Mouse (Mus musculus): ENCODE measurements around the gene Sppl2a. TPM values are rescaled to one million over a fixed set of nuclear protein-coding genes. Genes with fewer than 3 reads are reported as not detected.
"Not testable (repeated sequence)": the region's sequence is repeated elsewhere in the genome, so short reads cannot be mapped to it uniquely, and the experiment has no call there.

Sppl2a gene
- 20.8 and 25.0 TPM in 2 replicates for polyA plus RNA-seq (2012; rRNA removed)

DNA sequence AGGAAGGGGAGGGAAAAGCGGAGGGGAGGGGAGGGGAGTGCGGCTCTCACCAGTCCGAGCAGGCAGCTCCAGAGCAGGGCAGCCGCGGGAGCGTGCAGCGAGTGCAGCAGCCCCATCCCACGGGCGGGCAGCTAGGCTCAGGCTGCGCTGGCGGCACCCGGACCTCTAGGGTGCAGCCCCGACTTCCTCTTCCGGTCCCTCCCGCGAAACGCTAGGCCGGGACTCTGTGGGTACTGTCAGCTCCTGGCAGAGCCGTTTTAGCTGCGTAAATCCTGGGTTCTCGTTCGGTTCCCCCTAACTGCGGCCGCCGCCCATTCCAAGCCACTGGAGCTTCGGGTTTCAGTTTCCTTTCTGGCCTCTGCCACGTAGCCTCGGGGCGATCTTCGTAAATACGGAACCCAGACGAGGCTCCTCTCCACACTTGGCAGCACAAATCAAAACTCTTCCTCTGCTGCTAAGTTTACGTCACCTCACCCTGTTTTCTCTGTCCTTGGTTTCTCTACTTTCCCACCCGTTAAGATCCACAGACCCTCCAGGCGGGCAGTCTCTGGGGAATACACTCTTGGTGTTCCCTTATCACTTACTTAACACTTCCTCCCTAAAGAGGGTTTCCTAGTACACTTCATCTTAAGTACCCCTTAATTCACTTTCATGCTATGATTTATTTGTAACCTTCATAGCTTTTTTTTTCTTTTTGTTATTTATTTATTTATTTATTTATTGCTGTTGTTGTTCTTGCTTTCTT lies at the start of gene Sppl2a:
Sppl2a (minus strand) TSS at position 339 of the 745 bp plus-strand sequence.
- DNase-seq (ENCODE audit: extremely low spot score in 1 of 2, low spot score in 1 of 2): peak; percentile 76 to 89

GRCm38 (mm10) chr2:126977428-126977827 lies 44.4 kb upstream of the Sppl2a start:
- DNase-seq (ENCODE audit: extremely low spot score in 1 of 2, low spot score in 1 of 2): no peak

- DNase-seq (ENCODE audit: extremely low spot score in 1 of 2, low spot score in 1 of 2): no peak
Measured at GRCm38 (mm10) chr2:126961696-126962095, 28.7 kb upstream of the Sppl2a start.

DNA sequence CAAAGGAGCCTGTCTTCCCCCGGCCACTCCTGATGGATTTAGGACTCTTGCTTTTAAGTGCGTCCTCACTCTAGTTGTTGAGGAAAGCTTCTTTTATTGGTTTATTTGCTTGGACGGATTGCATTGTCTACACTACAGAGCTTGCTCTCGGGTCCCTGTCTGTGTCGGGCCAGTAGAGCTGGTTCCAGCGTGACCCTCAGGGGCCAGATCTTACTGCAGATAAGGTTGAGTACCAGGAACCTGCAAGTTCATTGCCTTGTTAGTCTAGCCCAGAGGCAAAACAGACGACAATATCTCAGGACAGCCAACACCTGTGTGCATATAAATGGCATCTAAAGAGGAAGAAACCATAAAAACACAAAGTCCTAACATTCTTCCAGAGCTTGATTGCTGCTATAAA lies 22.6 kb upstream of the Sppl2a start:
- no peak for DNase-seq (ENCODE audit: extremely low spot score in 1 of 2, low spot score in 1 of 2)

GRCm38 (mm10) chr2:126951085-126951484 lies 18.1 kb upstream of the Sppl2a start:
- DNase-seq (ENCODE audit: extremely low spot score in 1 of 2, low spot score in 1 of 2): no peak

DNA sequence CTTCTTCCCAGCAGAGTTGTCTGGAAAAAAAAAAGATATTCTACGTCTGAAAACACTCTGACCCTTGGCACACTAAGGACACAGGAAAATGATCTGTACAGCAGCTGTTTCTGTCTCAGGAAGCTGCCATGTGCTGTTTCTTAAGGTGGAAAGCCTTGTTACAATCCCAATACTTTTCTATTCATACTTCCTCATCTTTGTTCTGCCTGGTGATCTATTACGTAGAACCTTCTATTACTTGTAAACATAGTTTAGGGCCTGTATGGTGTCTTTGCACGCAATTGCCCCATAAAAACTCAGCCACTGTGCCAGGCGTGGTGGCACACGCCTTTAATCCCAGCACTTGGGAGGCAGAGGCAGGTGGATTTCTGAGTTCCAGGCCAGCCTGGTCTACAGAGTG lies 17.4 kb upstream of the Sppl2a start:
- no peak for DNase-seq (ENCODE audit: extremely low spot score in 1 of 2, low spot score in 1 of 2)

DNA sequence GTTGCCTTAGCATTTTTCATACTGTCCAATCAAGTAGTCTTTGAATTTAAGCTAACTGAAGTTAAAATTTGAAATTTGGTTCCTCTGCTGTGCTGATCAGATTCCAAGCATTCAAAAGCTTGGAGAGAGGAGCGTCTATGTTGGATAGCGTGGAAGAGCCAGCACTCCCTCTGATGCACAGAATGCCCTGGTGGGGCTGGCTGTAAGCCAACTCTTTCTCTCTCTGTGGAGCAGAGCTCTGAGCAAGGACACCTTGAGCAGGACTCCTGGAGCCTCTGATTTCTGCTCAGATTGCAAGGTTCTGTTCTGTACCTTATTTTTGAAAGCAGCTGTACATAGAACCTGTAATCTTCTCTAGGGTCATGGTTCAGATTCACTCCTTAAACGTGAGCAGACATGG lies 16.8 kb upstream of the Sppl2a start:
- DNase-seq (ENCODE audit: extremely low spot score in 1 of 2, low spot score in 1 of 2): no peak

- not testable (repeated sequence) for DNase-seq (ENCODE audit: extremely low spot score in 1 of 2, low spot score in 1 of 2)
Measured at GRCm38 (mm10) chr2:126949297-126949696, 16.3 kb upstream of the Sppl2a start.

GRCm38 (mm10) chr2:126948231-126948630 lies 15.2 kb upstream of the Sppl2a start:
- DNase-seq (ENCODE audit: extremely low spot score in 1 of 2, low spot score in 1 of 2): no peak

- no peak for DNase-seq (ENCODE audit: extremely low spot score in 1 of 2, low spot score in 1 of 2)
Measured at GRCm38 (mm10) chr2:126947646-126948045, 14.6 kb upstream of the Sppl2a start.

- no peak for DNase-seq (ENCODE audit: extremely low spot score in 1 of 2, low spot score in 1 of 2)
Measured at GRCm38 (mm10) chr2:126943211-126943610, 10.2 kb upstream of the Sppl2a start.

- no peak for DNase-seq (ENCODE audit: extremely low spot score in 1 of 2, low spot score in 1 of 2)
Measured at GRCm38 (mm10) chr2:126940314-126940866, 7.4 kb upstream of the Sppl2a start.

DNA sequence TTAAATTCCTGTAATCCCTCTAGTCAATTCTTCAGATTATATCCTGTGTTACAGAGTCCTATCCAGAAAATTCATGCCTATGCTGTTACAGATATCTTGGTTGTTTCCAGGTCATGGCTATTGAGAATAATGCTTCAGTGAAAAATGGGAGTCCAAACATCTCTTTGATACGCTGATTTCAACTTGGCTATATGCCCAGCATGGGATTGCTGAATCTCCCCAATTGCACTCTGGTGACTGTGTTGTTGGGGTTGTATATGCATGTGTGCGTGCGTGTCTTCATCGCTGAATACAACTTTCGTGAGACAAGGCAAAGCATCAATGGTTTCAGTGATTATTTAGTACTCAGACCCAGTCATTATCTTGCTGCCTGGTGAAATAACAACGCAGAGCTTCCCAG lies 5.0 kb upstream of the Sppl2a start:
- DNase-seq (ENCODE audit: extremely low spot score in 1 of 2, low spot score in 1 of 2): no peak

DNA sequence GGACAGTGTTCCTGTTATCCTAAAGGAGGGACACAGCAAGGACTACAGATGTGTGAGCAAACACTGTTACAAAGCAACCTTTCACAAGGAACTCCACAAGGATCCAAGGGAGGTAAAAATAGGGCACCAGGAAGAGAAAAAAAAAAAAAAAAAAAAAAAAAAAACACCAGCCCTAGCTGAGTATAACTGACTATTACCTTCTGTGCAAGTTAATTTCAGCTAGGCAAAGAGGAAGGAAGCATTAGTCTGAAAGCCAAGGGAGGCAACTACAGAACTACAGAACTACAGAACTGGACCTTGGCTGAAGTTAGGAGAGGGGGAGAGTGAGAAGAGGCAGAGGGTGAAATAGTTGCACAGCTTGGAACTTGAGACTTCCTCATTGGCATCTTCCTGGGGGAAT lies 886 bp upstream of the Sppl2a start:
- DNase-seq (ENCODE audit: extremely low spot score in 1 of 2, low spot score in 1 of 2): no peak

DNA sequence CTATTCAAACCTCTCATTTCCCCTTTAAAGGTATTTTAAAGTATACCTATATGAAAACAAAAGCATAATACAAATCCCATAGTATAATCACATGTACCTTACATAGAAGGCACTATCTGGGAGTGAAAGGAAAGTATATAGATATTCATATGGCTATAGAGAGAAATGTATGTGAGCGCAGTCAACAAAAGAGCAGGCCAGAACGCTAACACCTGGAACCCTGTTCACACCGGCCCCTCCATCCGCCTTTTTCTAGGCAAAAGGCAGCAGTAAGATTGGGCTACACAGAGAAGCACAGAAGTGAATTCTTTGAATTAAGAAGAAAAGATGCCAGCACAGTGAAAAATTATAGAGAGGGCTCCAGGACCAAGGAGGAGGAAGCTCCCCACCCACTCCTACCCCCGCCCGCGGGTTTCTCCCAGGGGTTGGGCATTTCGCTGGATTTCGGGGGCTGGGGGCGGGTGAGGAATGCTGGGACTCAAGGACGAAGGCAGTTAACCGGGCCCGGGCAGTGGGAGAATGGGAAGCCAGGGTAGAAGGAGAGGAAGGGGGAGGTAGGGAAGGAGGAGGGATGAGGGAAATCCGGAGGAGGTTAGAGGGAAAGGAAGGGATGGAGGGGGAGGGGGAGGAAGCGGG lies 656 bp downstream of the Sppl2a start:
- no peak for DNase-seq (ENCODE audit: extremely low spot score in 1 of 2, low spot score in 1 of 2)

GRCm38 (mm10) chr2:126931784-126932183 lies 1.3 kb downstream of the Sppl2a start:
- no peak for DNase-seq (ENCODE audit: extremely low spot score in 1 of 2, low spot score in 1 of 2)

GRCm38 (mm10) chr2:126928681-126929080 lies 4.4 kb downstream of the Sppl2a start:
- DNase-seq (ENCODE audit: extremely low spot score in 1 of 2, low spot score in 1 of 2): no peak

- no peak for DNase-seq (ENCODE audit: extremely low spot score in 1 of 2, low spot score in 1 of 2)
Measured at GRCm38 (mm10) chr2:126920358-126921060, 12.5 kb downstream of the Sppl2a start.

GRCm38 (mm10) chr2:126916236-126916635 lies 16.8 kb downstream of the Sppl2a start:
- DNase-seq (ENCODE audit: extremely low spot score in 1 of 2, low spot score in 1 of 2): no peak

GRCm38 (mm10) chr2:126914096-126914495 lies 18.9 kb downstream of the Sppl2a start:
- no peak for DNase-seq (ENCODE audit: extremely low spot score in 1 of 2, low spot score in 1 of 2)

DNA sequence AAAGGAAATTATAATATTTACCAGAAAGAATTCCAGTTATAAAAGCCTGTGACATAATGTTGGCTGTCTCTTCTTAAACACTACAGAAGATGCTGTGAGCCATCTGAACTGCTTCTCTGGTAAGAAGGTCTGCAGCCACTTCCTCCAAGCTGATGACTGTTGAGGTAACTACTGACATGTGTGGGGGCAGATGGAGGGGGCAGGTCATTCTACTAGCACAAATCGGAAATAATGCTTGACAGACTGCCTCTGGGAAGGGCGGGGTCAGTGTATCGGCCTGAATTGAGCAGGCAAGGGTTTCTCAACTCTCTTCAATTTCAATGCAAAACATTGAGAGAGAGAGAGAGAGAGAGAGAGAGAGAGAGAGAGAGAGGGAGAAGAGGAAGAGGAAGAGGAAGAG lies 28.9 kb downstream of the Sppl2a start:
- DNase-seq (ENCODE audit: extremely low spot score in 1 of 2, low spot score in 1 of 2): no peak

All from frontal cortex, adult 2 months (tissue).